Comparison of ENCODE assay signal across 9 mouse cellular contexts in genomic region chr12:103306224-103306623, GRCm38 (mm10). TPM values are rescaled to one million over a fixed set of nuclear protein-coding genes. Genes with fewer than 3 reads are reported as not detected.
DNase-seq lines count a peak whose midpoint lies in the region; ATAC-seq and TF ChIP-seq lines count a peak whose summit lies in the region.
"Had no signal": no experiment of that assay in that cellular context is flagged by ENCODE, and none has a peak within 500 bp of the region (broad histone marks: within the 10 kb centered on the region; RNA-seq: fewer than 3 reads in every experiment).

No protein-coding gene starts in this region.

- TF ChIP-seq CTCF in liver, adult 2 months (IDR thresholded peaks at IDR 0.05; ENCODE audit: low read depth, low read length): peak; percentile 54
- no peak; the same call in 1 of the 2 replicates for TF ChIP-seq CTCF in cerebellum, adult 2 months (IDR thresholded peaks at IDR 0.05; ENCODE audit: borderline replicate concordance, insufficient read depth, low read depth, low read length)

- no peaks in the 10 kb centered on the region for H3K36me3 ChIP-seq in liver, adult 2 months (ENCODE audit: control insufficient read depth, insufficient read depth, low read length)
- no peaks in the 10 kb centered on the region for H3K36me3 ChIP-seq in liver, embryonic 11.5 days (ENCODE audit: control insufficient read depth, insufficient read depth, low read length)
- no peaks in the 10 kb centered on the region for H3K36me3 ChIP-seq in forebrain, embryonic 16.5 days (ENCODE audit: control insufficient read depth, insufficient read depth)
- no peaks in the 10 kb centered on the region for H3K36me3 ChIP-seq in midbrain, embryonic 15.5 days (replicated peaks)
- H3K36me3 ChIP-seq: lung, embryonic 15.5 days had no signal

- no peaks in the 10 kb centered on the region for H3K9me3 ChIP-seq in liver, embryonic 11.5 days (ENCODE audit: control insufficient read depth, low read length)
- H3K9me3 ChIP-seq in forebrain, embryonic 16.5 days (ENCODE audit: control insufficient read depth, low read length): no peaks in the 10 kb centered on the region
- H3K9me3 ChIP-seq in midbrain, embryonic 15.5 days: no peaks in the 10 kb centered on the region
- H3K9me3 ChIP-seq: lung, embryonic 15.5 days had no signal

- H3K27me3 ChIP-seq in liver, adult 2 months (ENCODE audit: control insufficient read depth, insufficient read depth, low read length): no peaks in the 10 kb centered on the region
- no peaks in the 10 kb centered on the region for H3K27me3 ChIP-seq in liver, embryonic 11.5 days (replicated peaks; ENCODE audit: control insufficient read depth, insufficient read depth, low read length)
- no peaks in the 10 kb centered on the region for H3K27me3 ChIP-seq in forebrain, embryonic 16.5 days (replicated peaks; ENCODE audit: control insufficient read depth, insufficient read depth, low read length)
- H3K27me3 ChIP-seq in midbrain, embryonic 15.5 days (replicated peaks): no peaks in the 10 kb centered on the region
- no peaks in the 10 kb centered on the region for H3K27me3 ChIP-seq in cerebellum, adult 2 months (ENCODE audit: control insufficient read depth, insufficient read depth, low read length)
- H3K27me3 ChIP-seq: lung, embryonic 15.5 days had no signal

- DNase-seq in embryo, embryonic 11 days: peak; percentile 48
- no peak for DNase-seq in embryo, embryonic 9.5 days (ENCODE audit: extremely low spot score)
- peak; percentile 57 for DNase-seq in liver, adult 2 months (ENCODE audit: extremely low read depth, low read depth, low spot score)
- DNase-seq in liver, embryonic 11.5 days (ENCODE audit: low spot score): no peak
- DNase-seq in cerebellum, adult 2 months: no peak
- no peak for DNase-seq in ovary, postnatal 14 days (ENCODE audit: low spot score)

- no peaks in the 10 kb centered on the region for H3K79me2 ChIP-seq in liver, adult 2 months (ENCODE audit: control insufficient read depth, insufficient read depth, low read length)

- no peak overlapping the region for H3K4me2 ChIP-seq in liver, embryonic 11.5 days
- no peak overlapping the region for H3K4me2 ChIP-seq in forebrain, embryonic 16.5 days (ENCODE audit: low read length)
- H3K4me2 ChIP-seq in midbrain, embryonic 15.5 days: no peak overlapping the region
- H3K4me2 ChIP-seq: lung, embryonic 15.5 days had no signal

- H3K4me1 ChIP-seq in liver, adult 2 months (ENCODE audit: control insufficient read depth, insufficient read depth, low read length): peaks cover 3% of the 10 kb centered on the region; the same call in 1 of the 2 replicates
- no peaks in the 10 kb centered on the region for H3K4me1 ChIP-seq in liver, embryonic 11.5 days (replicated peaks; ENCODE audit: control insufficient read depth, insufficient read depth, low read length)
- H3K4me1 ChIP-seq in forebrain, embryonic 16.5 days (replicated peaks; ENCODE audit: control insufficient read depth, insufficient read depth, low read length): no peaks in the 10 kb centered on the region
- H3K4me1 ChIP-seq in midbrain, embryonic 15.5 days: no peaks in the 10 kb centered on the region
- H3K4me1 ChIP-seq in cerebellum, adult 2 months (ENCODE audit: control insufficient read depth, insufficient read depth, low read length): no peaks in the 10 kb centered on the region
- H3K4me1 ChIP-seq: lung, embryonic 15.5 days had no signal

- H3K27ac ChIP-seq in liver, adult 2 months (replicated peaks; ENCODE audit: insufficient read depth, low read depth, low read length): no peak overlapping the region
- no peak overlapping the region for H3K27ac ChIP-seq in liver, embryonic 11.5 days (ENCODE audit: low read depth, low read length)
- no peak overlapping the region for H3K27ac ChIP-seq in forebrain, embryonic 16.5 days (ENCODE audit: low read length)
- H3K27ac ChIP-seq in midbrain, embryonic 15.5 days: no peak overlapping the region
- no peak overlapping the region for H3K27ac ChIP-seq in cerebellum, adult 2 months (ENCODE audit: insufficient read depth, low read length)
- H3K27ac ChIP-seq: lung, embryonic 15.5 days had no signal

- no peak overlapping the region for H3K4me3 ChIP-seq in liver, adult 2 months (ENCODE audit: insufficient read depth, low read depth, low read length)
- H3K4me3 ChIP-seq in liver, embryonic 11.5 days (ENCODE audit: low read depth, low read length): no peak overlapping the region
- no peak overlapping the region for H3K4me3 ChIP-seq in forebrain, embryonic 16.5 days (replicated peaks; ENCODE audit: low read length)
- no peak overlapping the region for H3K4me3 ChIP-seq in midbrain, embryonic 15.5 days
- H3K4me3 ChIP-seq in cerebellum, adult 2 months (replicated peaks; ENCODE audit: insufficient read depth, low read depth, low read length): no peak overlapping the region
- H3K4me3 ChIP-seq: lung, embryonic 15.5 days had no signal

- H3K9ac ChIP-seq in liver, adult 2 months (ENCODE audit: low read depth, low read length): no peak overlapping the region
- no peak overlapping the region for H3K9ac ChIP-seq in liver, embryonic 11.5 days (ENCODE audit: low read depth, low read length)
- no peak overlapping the region for H3K9ac ChIP-seq in forebrain, embryonic 16.5 days (replicated peaks; ENCODE audit: low read depth, low read length)
- no peak overlapping the region for H3K9ac ChIP-seq in midbrain, embryonic 15.5 days
- H3K9ac ChIP-seq: lung, embryonic 15.5 days had no signal

- no peak for TF ChIP-seq POLR2A in liver, adult 2 months (IDR thresholded peaks at IDR 0.05; ENCODE audit: extremely low read depth, insufficient read depth, low read length)
- no peak for TF ChIP-seq POLR2A in cerebellum, adult 2 months (IDR thresholded peaks at IDR 0.05; ENCODE audit: borderline replicate concordance, insufficient read depth, low read length)

- no peak for ATAC-seq in liver, embryonic 11.5 days (replicated peaks; ENCODE audit: low FRiP score)
- ATAC-seq in forebrain, embryonic 16.5 days: peak; percentile 33; the same call in 1 of the 2 replicates
- ATAC-seq in midbrain, embryonic 15.5 days (replicated peaks): peak; percentile 71

- WGBS in liver, adult 2 months: 16% methylated on average over 2 of the region's 2 CpGs
- 28% methylated on average over 2 of the region's 2 CpGs for WGBS in liver, embryonic 11.5 days
- WGBS in forebrain, embryonic 16.5 days: 40% methylated on average over 2 of the region's 2 CpGs
- whole genome bisulfite sequencing in midbrain, embryonic 15.5 days: 32% methylated on average over 2 of the region's 2 CpGs
- WGBS in cerebellum, adult 2 months: 14% methylated on average over 2 of the region's 2 CpGs

RNA-seq across cellular contexts. Expression of gene Fam181a, which starts 4.6 kb away (rescaled TPM):
- total RNA-seq in liver, adult 2 months (2014; rRNA removed): not detected in 2 replicates
- polyA plus RNA-seq in liver, adult 2 months (2012; rRNA removed): not detected in 2 replicates
- polyA plus RNA-seq in liver, embryonic 11.5 days (2014; fragmentation: Nextera tagmentation; extraction: Ambion mirVana): not detected in 2 replicates
- 2.5 and 3.0 TPM in 2 replicates for polyA plus RNA-seq in forebrain, embryonic 16.5 days (2015; fragmentation: Nextera tagmentation; extraction: Ambion mirVana)
- polyA plus RNA-seq in midbrain, embryonic 15.5 days (2015; fragmentation: Nextera tagmentation; extraction: Ambion mirVana): 7.7 and 11.2 TPM in 2 replicates
- 2.7 and 4.1 TPM in 2 replicates for polyA plus RNA-seq in cerebellum, adult 2 months (2012; rRNA removed)
- polyA plus RNA-seq: lung, embryonic 15.5 days had no signal

RNA-seq across cellular contexts. Expression of gene Asb2, which starts 49.6 kb away (rescaled TPM):
- 2.7 and 3.6 TPM in 2 replicates for total RNA-seq in liver, adult 2 months (2014; rRNA removed)
- 5.6 TPM in 2 replicates for polyA plus RNA-seq in liver, adult 2 months (2012; rRNA removed)
- 1.2 and 2.8 TPM in 2 replicates for polyA plus RNA-seq in liver, embryonic 11.5 days (2014; fragmentation: Nextera tagmentation; extraction: Ambion mirVana)
- polyA plus RNA-seq in forebrain, embryonic 16.5 days (2015; fragmentation: Nextera tagmentation; extraction: Ambion mirVana): 0.73 and 0.77 TPM in 2 replicates
- polyA plus RNA-seq in midbrain, embryonic 15.5 days (2015; fragmentation: Nextera tagmentation; extraction: Ambion mirVana): 0.81 and 1.1 TPM in 2 replicates
- polyA plus RNA-seq in cerebellum, adult 2 months (2012; rRNA removed): 2.1 and 2.7 TPM in 2 replicates

Comparison
In these comparisons a context has a peak if more than half of its experiments do, and no peak if none do; other contexts are left out.
1. DNase-seq: peak in embryo, embryonic 11 days (single experiment) and liver, adult 2 months (single experiment); none in embryo, embryonic 9.5 days (single experiment), liver, embryonic 11.5 days (single experiment), cerebellum, adult 2 months (0 of 2) and ovary, postnatal 14 days (single experiment).